Mouse (Mus musculus) brain, embryonic 14.5 days (tissue): ENCODE results near the gene Zfand5. TPM values are rescaled to one million over a fixed set of nuclear protein-coding genes. Genes with fewer than 3 reads are reported as not detected.
"Not testable (repeated sequence)": the region's sequence is repeated elsewhere in the genome, so short reads cannot be mapped to it uniquely, and the experiment has no call there.

Source experiments
- DNase-seq: peaks from one replicate; pipeline ENCODE4 v3.0.0-alpha.2; 2011; ENCODE audit warnings: low read depth
- CTCF ChIP-seq: fragments of 200-500 bp; IDR thresholded peaks from 2 replicates; pipeline ENCODE4 v1.5.1; 2012; ENCODE audit warnings: inconsistent platforms, mild to moderate bottlenecking, moderate library complexity, borderline replicate concordance; ENCODE audit not compliant: insufficient read depth, insufficient read length; ENCODE audit errors: extremely low read depth
- POLR2A ChIP-seq: fragments of 200-500 bp; IDR thresholded peaks from 2 replicates; pipeline ENCODE4 v1.6.1; 2012; ENCODE audit warnings: mild to moderate bottlenecking, inconsistent platforms, borderline replicate concordance; ENCODE audit not compliant: poor library complexity, insufficient read depth, insufficient read length, severe bottlenecking; ENCODE audit errors: extremely low read depth
- polyA plus RNA-seq: library from polyadenylated mRNA; depleted of rRNA; stranded (reverse); fragments of >200 nt; gene quantifications from 2 replicates; pipeline ENCODE4 v1.2.3, GENCODE M21; 2012; rRNA removed

Gene Zfand5
- 89.8 and 105 TPM in 2 replicates for polyA plus RNA-seq

DNA sequence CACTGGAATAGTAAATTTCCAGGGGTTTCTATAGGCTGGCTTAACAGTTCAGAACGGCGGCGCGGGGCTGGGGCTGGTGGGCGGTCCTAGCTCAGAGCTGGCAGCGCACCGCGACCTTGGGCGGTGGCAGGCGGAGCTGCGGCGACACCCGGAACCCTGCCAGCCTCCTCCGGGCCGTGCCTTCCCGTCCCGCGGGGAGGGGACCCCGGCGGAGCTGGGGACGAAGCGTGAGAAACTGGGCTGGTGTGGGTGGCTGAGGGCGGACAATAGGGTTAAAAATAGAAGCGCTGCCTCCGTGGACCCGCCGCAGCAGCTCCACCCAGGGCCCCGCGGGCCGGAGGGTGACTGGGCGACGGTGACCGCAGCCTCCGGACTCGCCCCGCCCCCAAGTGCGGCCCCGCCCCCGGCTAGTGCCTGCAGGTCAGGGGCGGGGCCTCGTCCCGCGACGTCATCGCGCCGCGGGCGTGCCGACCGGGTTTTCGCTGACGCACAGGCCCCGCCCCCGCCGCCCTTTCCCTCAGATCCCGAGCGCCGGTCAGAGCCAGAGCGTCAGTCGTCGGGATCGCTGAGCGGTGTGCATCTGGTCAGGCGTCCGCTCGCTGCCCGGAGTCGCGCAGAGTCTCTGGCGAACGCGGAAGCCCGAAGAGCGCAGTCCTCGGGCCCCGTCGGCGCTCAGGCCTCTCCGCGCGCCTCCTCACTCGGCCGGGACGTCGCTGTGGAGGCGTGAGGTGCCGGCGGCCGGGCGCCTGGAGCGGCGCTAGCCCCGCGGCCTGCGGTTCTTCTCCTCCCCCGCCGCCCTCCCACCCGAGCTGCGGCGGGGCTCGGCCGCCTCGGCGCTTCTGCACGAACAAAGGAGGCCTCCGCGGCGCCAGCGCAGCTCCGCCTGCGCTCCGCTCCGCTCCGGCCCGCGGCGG is at the start of gene Zfand5:
Gene Zfand5, plus strand, starts transcription at position 538 of the 914 bp plus-strand sequence.
- TF ChIP-seq CTCF (no peak), POLR2A (peak; percentile 98)
- peak; percentile 98 for DNase-seq

DNA sequence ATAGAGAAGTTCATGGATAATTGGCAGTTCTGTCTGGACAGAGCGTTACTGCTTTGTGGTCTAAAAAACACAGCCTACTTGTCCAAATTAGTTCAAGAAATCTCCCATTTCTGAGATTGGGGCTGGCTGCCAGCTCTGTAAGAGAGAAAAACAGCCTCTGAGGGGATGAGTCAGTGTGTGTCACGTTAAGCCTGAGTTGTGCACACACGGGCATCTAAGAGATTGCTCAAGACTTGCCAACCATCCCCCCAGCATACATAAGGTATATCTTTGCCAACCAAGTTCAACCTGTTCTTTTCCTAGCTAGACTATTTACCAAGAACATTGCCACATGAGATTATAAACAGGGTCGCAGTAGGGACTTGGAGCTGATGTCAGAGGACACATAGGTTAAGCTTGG is 44.9 kb upstream of the Zfand5 start:
- no peak for TF ChIP-seq CTCF
- no peak for TF ChIP-seq POLR2A
- DNase-seq, result peak; percentile 7

DNA sequence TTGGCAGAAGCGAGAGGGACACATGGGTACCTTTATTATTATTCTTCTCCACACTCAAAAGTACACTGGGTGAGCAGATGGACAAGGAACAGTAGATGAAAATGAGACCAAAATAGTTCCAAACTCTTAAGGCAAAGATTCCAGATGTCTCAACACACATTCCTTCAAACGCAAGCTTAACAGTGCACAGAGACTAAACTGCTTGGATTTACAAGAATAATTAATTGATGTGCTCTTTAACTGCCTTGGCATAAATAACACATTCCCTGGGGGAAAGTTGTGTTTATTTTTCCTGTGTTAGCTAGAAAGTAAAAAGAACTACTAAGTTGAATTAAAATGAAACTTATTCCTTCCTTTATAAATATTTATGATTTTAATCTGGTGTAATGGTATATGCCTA is 44.3 kb upstream of the Zfand5 start:
- no peak for DNase-seq
- no peak for TF ChIP-seq CTCF
- no peak for TF ChIP-seq POLR2A

- DNase-seq, result not testable (repeated sequence)
Observed at GRCm38 (mm10) chr19:21248730-21249129, 23.3 kb upstream of the Zfand5 start.

DNA sequence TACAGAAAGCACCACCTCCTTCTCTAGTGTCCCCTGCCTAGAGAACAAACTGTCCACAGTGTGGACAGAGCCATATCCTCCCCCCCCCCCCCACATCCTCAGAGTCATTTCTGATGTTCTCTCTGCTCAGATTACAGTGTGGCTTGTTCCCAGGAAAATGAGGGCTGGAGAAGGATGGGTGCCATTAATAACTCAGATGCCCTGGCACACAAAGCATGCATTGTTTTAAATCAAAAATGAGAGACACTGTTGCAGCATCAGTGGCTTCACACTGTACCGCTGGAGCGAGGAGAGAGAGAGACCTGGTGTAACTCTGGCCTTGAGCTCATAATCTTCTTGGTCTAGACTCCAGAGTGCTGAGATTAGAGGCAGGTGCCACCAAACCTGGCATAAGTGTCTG is 18.2 kb upstream of the Zfand5 start:
- no peak for TF ChIP-seq POLR2A
- TF ChIP-seq CTCF, result no peak
- DNase-seq, result no peak

DNA sequence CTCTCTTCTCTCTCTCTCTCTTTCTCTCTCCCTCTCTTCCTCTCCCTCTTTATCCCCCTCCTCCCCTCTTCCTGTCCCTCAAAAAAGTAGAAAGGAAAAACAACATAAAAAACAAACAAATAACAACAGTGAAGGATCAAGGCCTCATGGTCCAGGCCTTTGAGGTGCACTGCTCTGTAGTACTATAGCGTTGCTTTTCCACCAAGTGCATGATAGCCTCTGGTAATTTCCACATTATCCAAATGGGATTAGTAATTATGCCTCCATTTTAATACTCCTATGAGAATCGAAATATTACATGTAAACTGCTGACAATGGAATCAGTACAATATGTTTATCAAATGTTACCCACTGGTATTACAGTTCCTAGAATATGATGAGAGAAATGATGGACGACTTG is 16.2 kb upstream of the Zfand5 start:
- TF ChIP-seq CTCF, result no peak
- TF ChIP-seq POLR2A, result no peak
- DNase-seq, result no peak

DNA sequence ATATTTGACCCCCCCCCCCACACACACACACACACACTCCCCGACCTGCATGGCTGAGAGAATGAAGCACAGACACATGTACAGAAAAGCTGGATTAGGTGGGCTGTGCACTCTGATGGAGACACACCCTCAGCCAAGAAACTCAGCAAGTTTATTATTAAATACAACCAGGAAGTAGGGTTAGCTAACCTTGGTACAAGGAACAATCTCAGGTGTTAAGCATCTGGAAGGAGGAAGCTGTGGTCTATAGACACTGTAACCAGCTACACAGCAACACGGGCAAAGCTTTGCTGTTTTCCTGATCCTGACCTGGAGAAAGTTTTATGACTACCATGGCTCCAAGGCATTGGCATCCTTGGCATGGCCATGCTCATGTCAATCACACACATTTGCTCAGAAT is 12.6 kb upstream of the Zfand5 start:
- TF ChIP-seq CTCF (no peak), POLR2A (no peak)
- DNase-seq, result no peak

DNA sequence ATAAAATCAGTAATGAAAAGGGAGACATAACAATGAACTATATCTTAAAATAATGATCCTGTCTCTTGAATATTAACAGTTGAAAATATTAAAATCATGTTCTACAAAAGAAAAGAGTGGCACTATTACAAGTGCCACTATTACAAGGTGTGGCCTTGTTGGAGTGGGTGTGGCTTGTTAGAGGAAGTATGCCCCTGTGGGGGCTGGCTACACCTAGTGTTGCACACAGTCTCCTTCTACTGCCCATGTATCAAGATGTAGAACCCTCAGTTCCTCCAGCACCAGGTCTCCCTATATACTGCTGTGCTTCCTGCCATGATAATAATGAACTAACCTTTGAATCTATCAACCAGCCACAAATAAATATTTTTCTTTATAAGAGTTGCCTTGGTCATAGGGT is 11.8 kb upstream of the Zfand5 start:
- no peak for DNase-seq
- TF ChIP-seq CTCF (no peak), POLR2A (no peak)

- DNase-seq, result no peak
- TF ChIP-seq POLR2A (no peak), CTCF (no peak)
Observed at GRCm38 (mm10) chr19:21271186-21271585, 892 bp upstream of the Zfand5 start.

DNA sequence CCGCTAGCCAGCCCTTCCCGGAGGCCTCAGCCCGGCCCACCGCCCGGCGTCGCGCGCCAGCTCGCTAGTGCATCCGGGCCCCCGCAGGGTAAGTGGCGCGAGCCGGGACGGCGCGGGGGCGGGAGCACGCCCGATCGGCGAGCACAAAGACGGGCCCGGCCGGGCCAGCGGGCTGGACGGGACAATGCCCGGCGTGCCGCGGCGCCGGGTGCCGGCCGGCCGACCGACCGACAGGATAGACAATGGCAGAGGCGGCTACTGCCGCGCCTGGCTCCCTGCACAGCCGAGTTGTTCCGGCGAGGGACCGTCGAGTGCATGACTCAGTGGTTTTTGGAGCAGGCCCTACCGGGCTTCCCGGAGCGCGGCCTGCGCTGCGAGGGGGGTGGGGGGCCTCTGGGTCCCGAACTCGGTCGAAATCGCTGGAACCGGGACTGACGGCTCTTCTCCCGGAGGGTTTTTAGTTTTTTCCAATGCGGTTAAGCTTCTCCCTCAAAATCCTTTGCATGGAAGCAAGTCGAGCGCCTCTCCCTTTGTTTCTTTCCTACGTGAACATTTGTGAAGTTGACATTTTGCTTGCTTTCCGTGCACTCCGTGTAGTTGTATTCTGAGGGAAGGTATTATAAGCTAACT is 692 bp downstream of the Zfand5 start:
- TF ChIP-seq POLR2A (no peak), CTCF (no peak)
- peak; percentile 78 for DNase-seq

DNA sequence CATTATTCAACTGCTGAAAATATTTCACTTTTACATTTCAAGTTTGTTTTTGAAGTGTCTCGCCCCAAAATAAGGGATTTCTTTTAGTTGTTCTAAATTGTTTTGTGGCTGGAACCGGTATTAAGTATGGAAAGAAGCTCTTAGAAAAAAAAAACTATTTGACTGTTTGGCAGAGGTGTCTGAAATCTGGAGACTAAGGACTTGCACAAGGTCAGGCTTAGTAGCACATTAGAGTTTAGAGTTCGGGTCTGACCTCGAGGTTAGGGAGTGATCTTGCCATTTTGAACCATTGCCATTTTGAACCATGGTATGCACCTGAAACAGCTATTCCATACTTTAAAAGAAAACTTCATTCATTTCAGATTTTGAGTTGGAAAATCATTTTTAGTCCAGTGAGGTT is 1.4 kb downstream of the Zfand5 start:
- TF ChIP-seq CTCF (no peak), POLR2A (no peak)
- peak; percentile 50 for DNase-seq

GRCm38 (mm10) chr19:21274181-21274591 is 2.1 kb downstream of the Zfand5 start:
- TF ChIP-seq POLR2A (no peak), CTCF (no peak)
- peak; percentile 93 for DNase-seq

GRCm38 (mm10) chr19:21274714-21275113 is 2.6 kb downstream of the Zfand5 start:
- DNase-seq, result peak; percentile 17
- no peak for TF ChIP-seq CTCF
- no peak for TF ChIP-seq POLR2A

- TF ChIP-seq CTCF (no peak), POLR2A (no peak)
- DNase-seq, result no peak
Observed at GRCm38 (mm10) chr19:21276317-21276716, 4.2 kb downstream of the Zfand5 start.
